Mouse (Mus musculus) small intestine, adult 2 months (tissue): ENCODE data around the gene Rrp7a. TPM values are rescaled to one million over a fixed set of nuclear protein-coding genes. Genes with fewer than 3 reads are reported as not detected.

Experiments used
- H3K27ac ChIP-seq: fragments of 200-500 bp; 2 replicates; pipeline ENCODE4 v1.5.1; 2012; ENCODE audit warnings: low read depth, low read length, control low read depth, inconsistent platforms; ENCODE audit not compliant: insufficient read depth
- H3K27me3 ChIP-seq: fragments of 200-500 bp; 2 replicates; pipeline ENCODE4 v1.6.1; 2012; ENCODE audit warnings: mild to moderate bottlenecking, moderate library complexity, low read length, inconsistent platforms; ENCODE audit not compliant: control insufficient read depth, insufficient read depth
- H3K36me3 ChIP-seq: fragments of 200-500 bp; 2 replicates; pipeline ENCODE4 v1.6.1; 2012; ENCODE audit warnings: mild to moderate bottlenecking, low read length, control low read depth, inconsistent platforms; ENCODE audit not compliant: control insufficient read depth, insufficient read depth
- H3K4me1 ChIP-seq: fragments of 200-500 bp; 2 replicates; pipeline ENCODE4 v1.6.1; 2012; ENCODE audit warnings: low read length, inconsistent platforms, mixed read lengths; ENCODE audit not compliant: control insufficient read depth, insufficient read depth, insufficient read length
- H3K4me3 ChIP-seq: fragments of 200-500 bp; 2 replicates; pipeline ENCODE4 v1.5.1; 2012; ENCODE audit warnings: low read depth, mild to moderate bottlenecking, control low read depth, inconsistent platforms, low read length, moderate library complexity
- CTCF ChIP-seq: fragments of 200-500 bp; IDR thresholded peaks from 2 replicates; pipeline ENCODE4 v1.5.1; 2012; ENCODE audit warnings: low read depth, mild to moderate bottlenecking, control low read depth, inconsistent platforms, low read length, moderate library complexity, mixed read lengths; ENCODE audit not compliant: insufficient replicate concordance, insufficient read length; ENCODE audit errors: extremely low read depth
- POLR2A ChIP-seq: fragments of 200-500 bp; IDR thresholded peaks from 2 replicates; pipeline ENCODE4 v1.6.1; 2012; ENCODE audit warnings: low read depth, mild to moderate bottlenecking, control low read depth, inconsistent platforms, low read length, moderate library complexity
- WGBS: fragments of 180-500 bp; shearing (Covaris S2); methylation state at CpG from one replicate; pipeline ENCODE4 v1.1.7; 2018; 5-methylcytosine and 5-hydroxymethylcytosine counted together
- polyA plus RNA-seq: library from polyadenylated mRNA; depleted of rRNA; stranded (reverse); fragments of >200 nt; gene quantifications from 2 replicates; pipeline ENCODE4 v1.2.3, GENCODE M21; 2012

Gene Rrp7a
- polyA plus RNA-seq, 1 experiment, result 72.4 TPM

- WGBS, result 58% methylated on average over 7 of the region's 7 CpGs
- TF ChIP-seq POLR2A (no peak), CTCF (no peak)
- H3K4me1 ChIP-seq, result peaks cover 14% of the 10 kb centered on the region
- no peak within 1 kb of the TSS for H3K4me3 ChIP-seq
- H3K27me3 ChIP-seq, result no peaks in the 10 kb centered on the region
- H3K36me3 ChIP-seq, result no peaks in the 10 kb centered on the region
- H3K27ac ChIP-seq, result peak within 1 kb of the TSS; percentile 74
These were observed 33.3 kb downstream of the Rrp7a start, which contains the start of gene Serhl for GRCm38 (mm10) chr15:83089429-83089605. Gene Serhl, plus strand, starts transcription at chr15:83089506.

- peak overlapping the region; percentile 74 for H3K27ac ChIP-seq
- no peak for TF ChIP-seq CTCF
- no peak for TF ChIP-seq POLR2A
- WGBS, result 34% methylated on average over 27 of the region's 27 CpGs
These were observed 33.8 kb downstream of the Rrp7a start for GRCm38 (mm10) chr15:83088495-83089428.

GRCm38 (mm10) chr15:83086636-83087328, 35.8 kb downstream of the Rrp7a start:
- Histone ChIP-seq H3K36me3 (no peaks in the 10 kb centered on the region), H3K27me3 (no peaks in the 10 kb centered on the region), H3K4me3 (no peak overlapping the region), H3K27ac (no peak overlapping the region), H3K4me1 (peaks cover 14% of the 10 kb centered on the region)
- TF ChIP-seq POLR2A (no peak), CTCF (no peak)
- 92% methylated on average over 13 of the region's 13 CpGs for WGBS

More at GRCm38 (mm10) chr15:83088495-83089428, 33.8 kb downstream of the Rrp7a start:
- Histone ChIP-seq H3K36me3 (no peaks in the 10 kb centered on the region), H3K27me3 (no peaks in the 10 kb centered on the region), H3K4me3 (no peak overlapping the region), H3K4me1 (peaks cover 14% of the 10 kb centered on the region)

- Histone ChIP-seq H3K27me3 (no peaks in the 10 kb centered on the region), H3K36me3 (no peaks in the 10 kb centered on the region)
- 30% methylated on average over 7 of the region's 7 CpGs for WGBS
These were observed 36.7 kb downstream of the Rrp7a start for GRCm38 (mm10) chr15:83085901-83086300.

GRCm38 (mm10) chr15:83084022-83084640, 38.5 kb downstream of the Rrp7a start:
- H3K27me3 ChIP-seq, result no peaks in the 10 kb centered on the region
- H3K27ac ChIP-seq, result no peak overlapping the region
- no peaks in the 10 kb centered on the region for H3K36me3 ChIP-seq
- no peak overlapping the region for H3K4me3 ChIP-seq
- no peak for TF ChIP-seq POLR2A
- no peak for TF ChIP-seq CTCF
- 63% methylated on average over 13 of the region's 13 CpGs for WGBS
- peaks cover 8% of the 10 kb centered on the region for H3K4me1 ChIP-seq

More at GRCm38 (mm10) chr15:83085901-83086300, 36.7 kb downstream of the Rrp7a start:
- H3K4me3 ChIP-seq, result no peak overlapping the region
- TF ChIP-seq POLR2A (no peak), CTCF (peak; percentile 99)
- peaks cover 14% of the 10 kb centered on the region for H3K4me1 ChIP-seq
- no peak overlapping the region for H3K27ac ChIP-seq

GRCm38 (mm10) chr15:83083530-83083929, 39.1 kb downstream of the Rrp7a start:
- no peak overlapping the region for H3K27ac ChIP-seq
- H3K36me3 ChIP-seq, result no peaks in the 10 kb centered on the region
- no peak for TF ChIP-seq CTCF
- TF ChIP-seq POLR2A, result no peak
- peaks cover 6% of the 10 kb centered on the region for H3K4me1 ChIP-seq
- H3K4me3 ChIP-seq, result no peak overlapping the region
- no peaks in the 10 kb centered on the region for H3K27me3 ChIP-seq
- 69% methylated on average over 5 of the region's 5 CpGs for WGBS
